Mouse (Mus musculus) adrenal gland, postnatal 14 days (tissue): ENCODE data around the gene Eif2ak4. TPM values are rescaled to one million over a fixed set of nuclear protein-coding genes. Genes with fewer than 3 reads are reported as not detected.

Experiments used
- DNase-seq: peaks from one replicate; pipeline ENCODE4 v3.0.0; 2021; ENCODE audit warnings: mixed read lengths
- long read RNA-seq, 2 experiments: library from polyadenylated mRNA; stranded (forward); transcript quantifications; one replicate each; pipeline ENCODE4 v2.0.0; 2021
- total RNA-seq: library from RNA; stranded (reverse); gene quantifications from 2 replicates; pipeline ENCODE4 v1.2.3, GENCODE M21; 2021

Gene Eif2ak4
- total RNA-seq = 16.6 and 17.2 TPM in 2 replicates
- long read RNA-seq, experiment 1, full-length matches to known transcripts = 4 of 11 reads
- long read RNA-seq, experiment 1, partial matches to known transcripts = 5 of 11 reads
- long read RNA-seq, experiment 1, other reads (novel, unspliced or antisense) = 2 of 11 reads
- long read RNA-seq, experiment 2, full-length matches to known transcripts = 2 of 7 reads
- long read RNA-seq, experiment 2, partial matches to known transcripts = 4 of 7 reads
- long read RNA-seq, experiment 2, other reads (novel, unspliced or antisense) = 1 of 7 reads

GRCm38 (mm10) chr2:118388341-118389335 is at the start of gene Eif2ak4:
TSS of gene Eif2ak4 (plus strand) at chr2:118388618.
- peak; percentile 100 for DNase-seq

GRCm38 (mm10) chr2:118341295-118341694 is 47.1 kb upstream of the Eif2ak4 start:
- no peak for DNase-seq

DNA sequence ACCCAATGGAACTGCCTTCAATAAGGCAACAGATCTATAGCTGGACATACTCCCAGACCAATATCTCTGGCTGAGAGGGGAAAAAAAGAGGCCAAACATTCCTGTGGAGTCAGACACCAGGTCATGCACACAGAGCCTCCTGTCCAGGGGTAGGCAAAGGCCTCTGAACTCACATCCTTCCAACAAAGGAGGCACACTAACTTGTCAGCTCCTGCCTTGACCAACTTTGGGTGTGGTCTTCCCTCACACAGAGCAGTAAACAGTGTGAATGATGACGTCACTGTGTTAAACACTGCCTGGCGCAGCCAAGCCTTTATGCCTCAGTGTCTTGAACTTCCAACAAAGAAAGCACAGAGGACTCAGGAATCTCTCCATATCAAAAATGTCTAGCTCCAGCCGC is 44.5 kb upstream of the Eif2ak4 start:
- no peak for DNase-seq

DNA sequence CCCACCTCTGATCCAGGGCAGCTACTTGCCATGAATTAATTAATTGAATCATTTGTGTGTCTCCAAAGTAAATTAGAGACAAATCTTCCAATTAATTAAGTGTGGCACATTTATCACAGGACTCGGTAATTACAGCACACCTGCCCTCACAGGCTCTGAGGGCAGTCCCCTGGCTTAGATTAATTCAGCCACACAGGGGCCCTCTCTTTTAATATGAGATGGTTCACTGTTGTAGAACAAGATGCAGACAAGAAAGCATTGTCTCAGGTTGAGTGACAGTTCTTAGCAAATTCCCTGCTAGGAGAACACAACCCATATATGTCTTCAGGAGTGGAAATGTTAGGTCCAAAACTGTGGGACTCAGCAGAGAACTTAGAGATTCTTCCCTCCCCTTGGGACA is 42.9 kb upstream of the Eif2ak4 start:
- DNase-seq = no peak

DNA sequence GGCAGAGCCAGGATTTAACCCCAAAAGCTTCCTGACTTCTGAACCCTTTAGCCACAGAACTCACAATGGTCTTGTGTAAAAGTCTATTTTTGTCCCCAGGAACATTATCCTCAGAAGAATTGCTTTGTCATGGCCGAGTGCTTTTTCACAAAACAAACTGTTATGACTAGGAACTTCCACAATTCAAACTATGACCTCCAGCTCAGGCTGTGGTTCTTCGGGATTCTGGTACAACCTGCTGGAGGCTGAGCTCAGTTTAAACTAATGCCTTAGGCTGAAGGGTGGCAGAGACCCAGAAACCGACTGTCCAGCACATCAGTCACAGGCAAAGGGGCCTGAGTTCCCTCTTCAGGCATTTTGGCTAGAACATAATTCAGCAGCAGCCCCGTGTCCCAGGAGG is 34.9 kb upstream of the Eif2ak4 start:
- DNase-seq = no peak

DNA sequence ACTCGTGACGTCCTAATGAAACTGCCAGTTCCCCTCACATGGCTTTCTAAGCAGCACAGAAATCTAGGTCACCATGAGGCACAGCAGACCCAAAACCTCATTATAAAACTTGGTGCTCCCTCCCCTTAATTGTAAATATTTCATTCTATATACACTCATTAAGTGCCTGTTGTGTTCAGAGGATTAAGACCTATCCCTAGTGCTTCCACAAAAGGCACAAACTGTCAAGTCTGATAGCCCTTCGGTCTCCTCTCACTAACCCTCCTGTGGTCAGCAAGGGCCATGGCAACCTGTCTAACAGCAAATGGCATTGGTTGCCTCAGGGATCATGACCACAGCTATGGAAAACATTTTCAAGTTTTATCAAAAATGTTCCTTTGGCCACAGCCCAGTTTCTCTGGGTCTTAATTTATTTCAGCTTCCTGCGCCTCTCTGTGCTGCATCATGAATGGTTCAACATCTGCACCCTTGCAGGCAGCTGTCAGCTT is 34.5 kb upstream of the Eif2ak4 start:
- no peak for DNase-seq

DNA sequence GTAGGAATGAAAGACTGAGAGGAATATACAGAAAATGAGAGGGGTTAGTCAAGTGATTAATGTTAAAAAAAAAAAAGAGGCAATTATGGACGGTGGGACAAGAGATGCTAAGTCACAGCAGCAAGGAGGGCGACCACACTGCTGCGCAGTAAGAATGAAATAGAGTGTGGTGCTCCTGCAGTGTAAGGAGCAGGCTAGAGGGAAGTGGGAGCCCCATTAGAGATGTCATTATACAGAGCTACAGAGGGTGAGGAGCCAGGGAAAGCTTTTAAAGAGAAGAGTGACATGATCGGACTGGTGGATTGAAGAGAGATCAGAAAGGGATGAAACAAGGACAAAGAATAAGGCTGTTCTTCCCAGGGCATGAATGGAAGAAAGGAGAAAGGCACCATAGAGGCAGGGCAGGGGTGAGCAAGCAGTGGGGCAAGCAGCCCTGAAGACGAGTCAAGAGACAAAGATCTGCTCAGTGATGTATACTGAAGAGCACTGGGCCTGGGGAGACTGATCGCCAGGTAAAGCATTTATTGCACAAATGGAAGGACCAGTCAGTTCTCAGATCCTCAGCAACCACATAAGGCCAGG is 33.2 kb upstream of the Eif2ak4 start:
- DNase-seq = no peak

GRCm38 (mm10) chr2:118371841-118372240 is 16.6 kb upstream of the Eif2ak4 start:
- no peak for DNase-seq

- DNase-seq = no peak
Measured at GRCm38 (mm10) chr2:118372561-118372900, 15.9 kb upstream of the Eif2ak4 start.

GRCm38 (mm10) chr2:118372901-118373571 is 15.4 kb upstream of the Eif2ak4 start, which contains the start of gene Gpr176:
TSS of gene Gpr176 (minus strand) at chr2:118373419.
- peak; percentile 46 for DNase-seq

DNA sequence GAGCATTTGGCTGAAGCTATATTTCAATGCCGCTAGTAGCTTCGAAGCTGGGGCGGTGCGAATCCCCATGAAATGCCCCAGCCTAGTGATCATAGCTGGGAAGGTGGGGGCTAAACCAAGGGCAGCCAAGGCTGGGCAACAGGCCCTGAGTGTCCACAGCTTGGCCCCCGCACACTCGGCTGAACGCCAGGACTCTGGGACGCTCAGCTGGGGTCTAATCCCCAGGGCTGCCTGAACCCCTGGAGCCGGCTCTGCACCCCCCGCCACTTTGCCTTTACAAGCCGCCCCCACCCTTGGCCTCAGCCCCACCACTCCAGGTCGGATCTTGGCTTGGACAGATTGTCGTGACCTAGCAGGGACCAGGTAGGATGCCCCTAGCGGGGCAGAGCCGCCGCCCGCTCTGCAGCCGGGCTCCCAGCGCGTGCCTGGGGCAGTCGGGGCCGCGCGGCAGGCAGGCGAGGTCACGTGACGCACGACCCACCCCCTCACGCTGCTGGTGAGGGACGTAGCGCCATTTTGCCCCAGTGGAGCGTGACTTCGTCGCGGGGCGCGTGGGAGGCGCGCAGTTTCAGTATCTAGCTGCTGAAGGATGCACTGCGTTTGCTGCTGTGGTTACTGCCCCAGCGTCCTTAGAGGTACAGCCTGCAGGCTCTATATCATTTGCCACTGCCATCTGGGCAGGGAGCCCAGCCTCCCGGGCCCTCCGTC is 14.7 kb upstream of the Eif2ak4 start:
- DNase-seq = peak; percentile 87

- no peak for DNase-seq
Measured at GRCm38 (mm10) chr2:118375522-118375921, 12.9 kb upstream of the Eif2ak4 start.

GRCm38 (mm10) chr2:118375931-118376330 is 12.5 kb upstream of the Eif2ak4 start:
- DNase-seq = no peak

DNA sequence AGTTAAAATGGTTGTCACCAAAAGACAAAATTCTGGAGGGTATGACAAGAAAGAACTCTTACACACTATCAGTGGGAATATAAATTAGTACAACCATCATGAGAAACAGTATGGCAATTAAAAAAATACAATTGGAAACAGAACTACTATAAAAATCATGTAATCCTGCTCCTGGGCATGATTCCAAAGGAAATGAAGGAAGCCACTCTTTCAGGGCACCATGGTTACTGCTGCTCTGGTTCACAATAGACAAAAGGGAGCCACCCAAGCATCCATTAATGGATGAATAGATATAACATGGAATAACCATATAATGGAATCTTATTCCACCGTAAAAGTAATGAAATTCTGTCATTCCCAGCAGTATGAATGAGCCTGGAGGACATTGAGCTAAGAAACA is 8.7 kb upstream of the Eif2ak4 start:
- no peak for DNase-seq

DNA sequence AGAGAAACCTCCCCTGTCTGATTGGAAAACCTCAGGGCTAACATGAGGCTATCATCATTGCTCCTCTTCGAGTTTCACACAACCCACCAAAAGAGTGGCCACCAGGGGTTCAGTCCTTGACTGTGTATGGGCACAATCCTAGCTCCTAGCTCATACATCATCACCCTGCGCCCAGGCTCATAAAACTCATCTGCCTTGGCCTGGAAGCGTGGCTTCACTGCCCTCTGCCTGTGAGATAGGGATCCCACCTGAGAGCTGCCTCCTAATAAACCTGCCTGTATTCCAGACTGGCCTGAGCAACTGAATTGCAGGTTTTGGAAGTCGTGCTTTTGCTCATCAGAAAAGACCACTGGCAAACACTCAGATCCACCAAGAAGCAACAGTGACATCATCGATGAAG is 5.0 kb upstream of the Eif2ak4 start:
- DNase-seq = no peak

- no peak for DNase-seq
Measured at GRCm38 (mm10) chr2:118389569-118389968, 1.2 kb downstream of the Eif2ak4 start.

DNA sequence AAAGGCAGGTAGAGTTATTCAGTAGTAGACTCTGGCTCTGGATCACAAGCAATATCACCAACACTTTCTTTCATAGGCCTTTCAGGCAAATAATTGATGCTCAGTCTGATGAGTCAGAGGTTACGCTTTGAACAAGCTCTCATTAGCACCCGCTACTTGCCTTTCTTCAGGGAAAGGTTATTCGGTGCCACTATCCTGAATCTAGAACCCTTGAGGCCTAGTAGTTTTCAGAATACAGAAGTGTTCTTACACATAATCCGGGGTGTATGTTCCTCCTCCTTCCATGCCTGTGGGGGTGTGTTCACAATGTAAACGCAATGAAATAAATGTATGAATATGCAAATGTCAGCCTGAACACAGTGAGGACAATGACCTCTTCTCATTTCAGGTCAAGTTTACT is 1.7 kb downstream of the Eif2ak4 start:
- no peak for DNase-seq

DNA sequence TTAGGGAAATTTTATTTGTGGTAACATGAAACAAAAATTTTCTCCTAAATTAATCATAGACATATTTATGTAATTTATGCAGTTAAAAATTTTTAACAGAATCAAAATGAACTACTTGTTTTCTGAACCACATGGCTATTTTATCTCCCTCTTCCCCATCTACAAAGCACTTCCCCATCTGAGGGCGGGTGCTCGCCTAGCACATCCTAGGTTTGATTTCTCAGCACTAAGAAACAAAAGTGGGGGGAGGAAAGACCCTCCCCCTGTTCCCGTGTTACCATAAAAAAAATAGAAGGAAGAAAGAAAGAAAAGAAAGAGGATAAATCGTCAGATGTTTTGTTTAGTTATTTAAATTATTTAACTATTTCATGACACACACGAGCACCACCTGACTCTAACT is 2.8 kb downstream of the Eif2ak4 start:
- DNase-seq = no peak

GRCm38 (mm10) chr2:118399751-118400150 is 11.3 kb downstream of the Eif2ak4 start:
- DNase-seq = no peak

DNA sequence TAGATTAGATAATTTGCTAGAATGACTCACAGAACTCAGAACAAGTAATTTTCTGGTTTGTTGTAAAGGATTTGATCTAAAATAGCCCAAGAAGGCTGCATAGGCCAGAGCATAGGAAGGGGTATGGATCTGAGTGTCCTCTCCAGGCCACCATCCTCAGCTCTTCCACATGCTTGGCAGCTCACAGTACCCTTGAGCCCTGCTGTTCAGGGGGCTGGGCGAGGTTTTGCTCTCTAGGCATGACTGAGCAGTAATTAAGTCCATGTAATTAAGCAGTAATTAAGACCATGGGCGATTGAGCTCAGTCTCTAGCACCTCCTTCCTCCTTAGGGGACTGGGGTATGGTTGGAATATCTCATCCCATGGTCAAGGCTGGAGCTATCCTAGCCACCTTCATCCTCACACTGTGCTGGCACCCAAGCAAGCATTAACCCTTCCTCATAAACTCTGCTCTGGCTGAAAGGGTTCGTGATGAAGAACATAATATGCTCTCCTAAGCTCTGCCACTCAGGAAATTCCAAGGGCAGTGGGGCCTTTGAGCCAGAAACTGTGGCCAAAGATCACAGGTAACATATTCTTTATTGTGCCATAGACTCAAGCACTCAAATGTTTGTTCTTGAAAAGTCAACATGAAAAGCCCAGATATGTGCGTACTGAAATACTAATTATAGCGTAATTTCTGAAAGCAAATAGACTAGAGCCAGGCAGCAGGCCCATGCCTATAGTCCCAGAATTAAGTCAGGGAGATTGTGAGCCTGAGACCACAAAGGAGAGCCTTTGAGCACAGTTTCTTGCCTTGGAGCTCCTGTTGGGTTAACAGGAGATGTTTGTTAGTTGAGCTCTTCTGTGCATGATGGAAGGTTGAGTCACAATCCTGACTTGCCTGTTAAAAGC is 13.7 kb downstream of the Eif2ak4 start:
- DNase-seq = no peak

DNA sequence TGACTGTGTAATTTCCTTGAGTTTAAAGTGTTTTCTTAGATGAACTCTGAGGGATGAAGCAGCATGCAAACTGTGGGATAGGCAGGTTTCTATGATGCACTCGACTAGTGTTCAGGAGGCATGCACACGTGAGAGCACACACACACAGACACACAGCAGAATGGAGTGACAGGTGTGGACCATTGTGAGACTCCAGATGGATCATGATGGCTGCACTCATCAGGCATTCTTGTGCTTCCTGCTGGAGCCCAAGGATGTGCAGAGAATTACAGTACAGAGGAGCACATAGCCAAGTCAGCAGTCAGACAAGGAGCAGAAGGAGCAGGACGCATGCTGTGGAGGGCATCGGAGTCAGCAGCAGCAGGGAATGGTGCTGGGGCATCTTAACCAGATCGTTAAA is 15.9 kb downstream of the Eif2ak4 start:
- DNase-seq = no peak
